In genomic region chr6:56568470-56569372, GRCm38 (mm10) we compare ENCODE assay signal across 8 mouse cellular contexts. TPM values are rescaled to one million over a fixed set of nuclear protein-coding genes. Genes with fewer than 3 reads are reported as not detected.
DNase-seq lines count a peak whose midpoint lies in the region; ATAC-seq and TF ChIP-seq lines count a peak whose summit lies in the region.

TSS of gene Pde1c (minus strand) at chr6:56569103.

- H3K36me3 ChIP-seq in liver, embryonic 11.5 days (ENCODE audit: control insufficient read depth, insufficient read depth, low read length), result no peaks in the 10 kb centered on the region
- no peaks in the 10 kb centered on the region for H3K36me3 ChIP-seq in midbrain, postnatal 0 days (ENCODE audit: insufficient read depth, low read length)

- peak within 1 kb of the TSS; percentile 99 for H3K4me2 ChIP-seq in liver, embryonic 11.5 days
- peak within 1 kb of the TSS; percentile 97 for H3K4me2 ChIP-seq in midbrain, postnatal 0 days (ENCODE audit: low read depth, low read length, poor library complexity, severe bottlenecking)

- peak within 1 kb of the TSS; percentile 64 for H3K4me3 ChIP-seq in liver, embryonic 11.5 days (ENCODE audit: low read depth, low read length)
- peak within 1 kb of the TSS; percentile 72 for H3K4me3 ChIP-seq in midbrain, postnatal 0 days (ENCODE audit: low read depth, low read length)

- no peaks in the 10 kb centered on the region for H3K9me3 ChIP-seq in liver, embryonic 11.5 days (ENCODE audit: control insufficient read depth, low read length)
- H3K9me3 ChIP-seq in midbrain, postnatal 0 days (ENCODE audit: low read length), result no peaks in the 10 kb centered on the region

- peak within 1 kb of the TSS; percentile 41 for H3K9ac ChIP-seq in liver, embryonic 11.5 days (ENCODE audit: low read depth, low read length)
- peak within 1 kb of the TSS; percentile 60 for H3K9ac ChIP-seq in midbrain, postnatal 0 days (replicated peaks; ENCODE audit: low read length, poor library complexity, severe bottlenecking)

- no peaks in the 10 kb centered on the region for H3K4me1 ChIP-seq in liver, embryonic 11.5 days (replicated peaks; ENCODE audit: control insufficient read depth, insufficient read depth, low read length)
- H3K4me1 ChIP-seq in midbrain, postnatal 0 days (ENCODE audit: insufficient read depth, low read length), result no peaks in the 10 kb centered on the region

- H3K27me3 ChIP-seq in liver, embryonic 11.5 days (replicated peaks; ENCODE audit: control insufficient read depth, insufficient read depth, low read length), result peaks cover 6% of the 10 kb centered on the region; the same call in 1 of the 2 replicates
- no peaks in the 10 kb centered on the region for H3K27me3 ChIP-seq in midbrain, postnatal 0 days (ENCODE audit: insufficient read depth, low read length)

- WGBS in liver, embryonic 11.5 days, result under 1% methylated on average over 48 of the region's 48 CpGs
- 1% methylated on average over 48 of the region's 48 CpGs for WGBS in midbrain, postnatal 0 days

- no peak for TF ChIP-seq CTCF in midbrain, postnatal 0 days (IDR thresholded peaks at IDR 0.05)

- ATAC-seq in liver, embryonic 11.5 days (replicated peaks; ENCODE audit: low FRiP score), result peak; percentile 77
- peak; percentile 79 for ATAC-seq in midbrain, postnatal 0 days (ENCODE audit: low FRiP score)

- H3K27ac ChIP-seq in liver, embryonic 11.5 days (ENCODE audit: low read depth, low read length), result no peak within 1 kb of the TSS
- H3K27ac ChIP-seq in midbrain, postnatal 0 days (ENCODE audit: low read depth, low read length), result 0 out of 2 replicates have a peak within 1 kb of the TSS, but pooled peaks have one; percentile 19

- DNase-seq in layer of hippocampus, postnatal 10 days (ENCODE audit: low spot score in 2 of 2), result peak; percentile 20 to 29
- no peak for DNase-seq in layer of hippocampus, postnatal 14 days (ENCODE audit: low spot score in 2 of 2)
- DNase-seq in cerebellum, adult 11 months, result peak; percentile 22
- peak; percentile 35 for DNase-seq in forelimb bud, embryonic 11.5 days (ENCODE audit: low read depth, low spot score)
- peak; percentile 54 for DNase-seq in induced T-regulatory cell, adult 2 months (ENCODE audit: low read depth)
- peak; percentile 64 for DNase-seq in liver, embryonic 11.5 days (ENCODE audit: low spot score)
- DNase-seq in midbrain, postnatal 0 days (ENCODE audit: low spot score), result peak; percentile 57
- peak; percentile 6 to 12 for DNase-seq in thymus, postnatal 10 days (ENCODE audit: low spot score in 2 of 2)

RNA-seq across cellular contexts. Expression of gene Pde1c, which starts in this region (rescaled TPM):
- total RNA-seq in layer of hippocampus, postnatal 10 days (2021), result 1 to 10 TPM; 4.5 to 4.6 TPM
- total RNA-seq in layer of hippocampus, postnatal 14 days (2021), result 1 to 10 TPM; 2.8 to 3.1 TPM
- 0.70 and 0.89 TPM in 2 replicates for polyA plus RNA-seq in liver, embryonic 11.5 days (2014; fragmentation: Nextera tagmentation; extraction: Ambion mirVana)
- total RNA-seq in midbrain, postnatal 0 days (2014; rRNA removed), result 10.3 and 17.1 TPM in 2 replicates
- 4.0 and 4.7 TPM in 2 replicates for polyA plus RNA-seq in midbrain, postnatal 0 days (2015; fragmentation: Nextera tagmentation; extraction: Ambion mirVana)

Comparison
In these comparisons a context has a peak if more than half of its experiments do, and no peak if none do; other contexts are left out.
1. DNase-seq: peak in layer of hippocampus, postnatal 10 days (2 of 2), cerebellum, adult 11 months (single experiment), forelimb bud, embryonic 11.5 days (single experiment), induced T-regulatory cell, adult 2 months (single experiment), midbrain, postnatal 0 days (single experiment) and thymus, postnatal 10 days (2 of 2); none in layer of hippocampus, postnatal 14 days (0 of 2).
2. Peak in DNase-seq, ATAC-seq, H3K4me3 ChIP-seq, H3K9ac ChIP-seq and H3K4me2 ChIP-seq in liver, embryonic 11.5 days; RNA of the gene not detected or under 1 TPM.